Mouse (Mus musculus) B cell, adult 2 months (primary cell): ENCODE measurements around the gene Map7d2.

Source experiments
- DNase-seq, 2 experiments: peaks; one replicate each; pipeline ENCODE4 v3.0.0; 2022

Gene Map7d2

GRCm38 (mm10) chrX:159510716-159511051 lies 96.3 kb downstream of the Map7d2 start:
- peak in 1 of 2 experiments; percentile 3 for DNase-seq

- no peak for DNase-seq
These were observed 101.2 kb downstream of the Map7d2 start for GRCm38 (mm10) chrX:159515599-159515998.

GRCm38 (mm10) chrX:159521780-159522179 lies 107.4 kb downstream of the Map7d2 start:
- no peak for DNase-seq

GRCm38 (mm10) chrX:159522651-159523050 lies 108.3 kb downstream of the Map7d2 start:
- DNase-seq: no peak

- no peak for DNase-seq
These were observed 112.0 kb downstream of the Map7d2 start, which contains the start of gene Bclaf3 for GRCm38 (mm10) chrX:159526388-159526787. Gene Bclaf3 (plus strand): TSS chrX:159526688.

- DNase-seq: peak; percentile 96
These were observed 118.0 kb downstream of the Map7d2 start for GRCm38 (mm10) chrX:159532427-159532810.

DNA sequence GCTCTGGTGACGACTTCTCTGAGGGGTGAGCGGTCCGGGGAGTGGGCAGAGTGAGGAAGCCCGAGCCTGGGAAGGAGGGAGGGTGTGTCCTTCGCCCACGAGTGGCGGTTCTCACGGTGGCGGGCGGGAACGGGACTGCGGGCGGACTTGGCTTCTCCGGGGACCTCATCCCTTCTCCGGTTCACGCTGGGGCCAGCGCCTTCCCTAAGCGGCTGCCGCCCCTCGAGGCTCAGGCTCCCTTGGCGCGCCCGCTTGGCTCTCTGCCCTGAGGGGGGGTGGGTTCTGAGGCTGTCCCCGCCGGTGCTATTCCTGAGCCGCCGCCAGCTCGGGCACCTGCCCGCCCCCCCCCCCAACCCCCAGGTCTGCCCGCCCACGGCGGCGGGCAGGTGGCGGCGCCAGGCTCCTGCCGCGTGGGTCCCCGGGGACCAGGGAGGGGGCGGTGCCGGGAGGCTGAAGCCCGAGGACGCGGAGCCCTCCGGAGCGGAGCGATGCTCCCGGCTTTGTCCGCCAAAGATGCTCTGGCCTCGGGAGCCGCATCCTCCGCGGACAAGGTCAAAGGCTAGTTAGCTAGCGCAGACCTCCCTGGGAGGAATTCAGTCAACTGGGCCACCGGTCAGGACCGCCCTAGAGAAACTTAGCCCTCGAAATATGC lies 118.6 kb downstream of the Map7d2 start:
- DNase-seq: peak; percentile 54 to 68

- no peak for DNase-seq
These were observed 127.6 kb downstream of the Map7d2 start for GRCm38 (mm10) chrX:159541936-159542335.

DNA sequence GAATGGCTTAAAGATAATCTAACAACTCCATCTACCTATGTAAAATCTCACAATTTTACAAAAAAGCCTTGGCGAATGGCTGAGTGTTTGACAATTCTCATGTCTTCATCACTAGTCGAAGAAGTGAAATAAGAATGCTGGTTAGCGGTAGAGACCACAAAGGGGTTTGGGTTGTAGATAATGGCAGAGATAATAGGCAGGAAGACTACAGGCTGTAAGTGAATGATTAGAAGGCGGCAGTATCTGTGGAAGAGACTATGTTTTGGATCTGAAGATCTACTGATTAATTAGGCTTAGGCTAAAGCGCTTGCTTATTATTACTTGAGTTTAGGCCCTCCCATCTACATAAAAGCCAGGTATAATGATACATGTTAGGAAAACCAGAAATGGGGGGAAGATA lies 132.7 kb downstream of the Map7d2 start:
- DNase-seq: no peak
